Mouse (Mus musculus): ENCODE measurements around the gene Macrod2.

Gene Macrod2

GRCm38 (mm10) chr2:141700759-141701452 lies 1305.8 kb downstream of the Macrod2 start:
- no peak for DNase-seq (ENCODE audit: low spot score)

- no peak for DNase-seq (ENCODE audit: low spot score)
Observed at GRCm38 (mm10) chr2:141711785-141712184, 1316.7 kb downstream of the Macrod2 start.

GRCm38 (mm10) chr2:141712265-141712664 lies 1317.2 kb downstream of the Macrod2 start:
- DNase-seq (ENCODE audit: low spot score), result no peak

- no peak for DNase-seq (ENCODE audit: low spot score)
Observed at GRCm38 (mm10) chr2:141715061-141715460, 1320.0 kb downstream of the Macrod2 start.

- no peak for DNase-seq (ENCODE audit: low spot score)
Observed at GRCm38 (mm10) chr2:141722531-141722930, 1327.4 kb downstream of the Macrod2 start.

- no peak for DNase-seq (ENCODE audit: low spot score)
Observed at GRCm38 (mm10) chr2:141728998-141729397, 1333.9 kb downstream of the Macrod2 start.

GRCm38 (mm10) chr2:141736685-141737456 lies 1341.8 kb downstream of the Macrod2 start:
- no peak for DNase-seq (ENCODE audit: low spot score)

- DNase-seq (ENCODE audit: low spot score), result no peak
Observed at GRCm38 (mm10) chr2:141738702-141739101, 1343.6 kb downstream of the Macrod2 start.

GRCm38 (mm10) chr2:141740318-141740717 lies 1345.2 kb downstream of the Macrod2 start:
- DNase-seq (ENCODE audit: low spot score), result no peak

GRCm38 (mm10) chr2:141800236-141800635 lies 1405.1 kb downstream of the Macrod2 start:
- no peak for DNase-seq (ENCODE audit: low spot score)

- DNase-seq (ENCODE audit: low spot score), result no peak
Observed at GRCm38 (mm10) chr2:141800909-141801308, 1405.8 kb downstream of the Macrod2 start.

GRCm38 (mm10) chr2:141816266-141816665 lies 1421.2 kb downstream of the Macrod2 start:
- DNase-seq (ENCODE audit: low spot score), result no peak

- DNase-seq (ENCODE audit: low spot score), result no peak
Observed at GRCm38 (mm10) chr2:141817546-141818180, 1422.6 kb downstream of the Macrod2 start.

- DNase-seq (ENCODE audit: low spot score), result no peak
Observed at GRCm38 (mm10) chr2:141820795-141821194, 1425.7 kb downstream of the Macrod2 start.

- no peak for DNase-seq (ENCODE audit: low spot score)
Observed at GRCm38 (mm10) chr2:141825606-141826495, 1430.7 kb downstream of the Macrod2 start.

GRCm38 (mm10) chr2:141830496-141830895 lies 1435.4 kb downstream of the Macrod2 start:
- DNase-seq (ENCODE audit: low spot score), result no peak

GRCm38 (mm10) chr2:141831515-141831914 lies 1436.4 kb downstream of the Macrod2 start:
- DNase-seq (ENCODE audit: low spot score), result no peak

- no peak for DNase-seq (ENCODE audit: low spot score)
Observed at GRCm38 (mm10) chr2:141834156-141834782, 1439.2 kb downstream of the Macrod2 start.

- DNase-seq (ENCODE audit: low spot score), result no peak
Observed at GRCm38 (mm10) chr2:141844408-141845175, 1449.5 kb downstream of the Macrod2 start.

GRCm38 (mm10) chr2:141859220-141859619 lies 1464.1 kb downstream of the Macrod2 start:
- DNase-seq (ENCODE audit: low spot score), result peak; percentile 41

All from testis, postnatal 10 days (tissue).